Mouse (Mus musculus) erythroblast, embryonic 14.5 days (primary cell): ENCODE measurements around the gene C1qtnf1.

Source experiments
- GATA1 ChIP-seq: IDR thresholded peaks from 2 replicates; pipeline ENCODE4 v1.6.1; 2012; ENCODE audit warnings: low read length, inconsistent platforms, mixed read lengths
- TAL1 ChIP-seq: IDR thresholded peaks from 3 replicates; pipeline ENCODE4 v1.6.1; 2012; ENCODE audit warnings: low read length, inconsistent platforms, mixed read lengths

- TF ChIP-seq TAL1 (no peak), GATA1 (no peak)
Measured at GRCm38 (mm10) chr11:118417496-118417895, 10.5 kb upstream of the C1qtnf1 start.
